Mouse (Mus musculus) heart, adult 2 months (tissue): Measurements from ENCODE around the gene Clec2g.
"Not testable (repeated sequence)": the region's sequence is repeated elsewhere in the genome, so short reads cannot be mapped to it uniquely, and the experiment has no call there.

Source experiments
- CTCF ChIP-seq: fragments of 200-600 bp; IDR thresholded peaks from 2 replicates; pipeline ENCODE4 v1.8.1; 2022; ENCODE audit warnings: antibody characterized with exemption, mild to moderate bottlenecking, moderate library complexity
- EP300 ChIP-seq: fragments of 200-500 bp; IDR thresholded peaks from 2 replicates; pipeline ENCODE4 v1.6.1; 2011; ENCODE audit warnings: low read depth, low read length, control low read depth; ENCODE audit not compliant: insufficient read depth
- POLR2A ChIP-seq: fragments of 200-500 bp; IDR thresholded peaks from 2 replicates; pipeline ENCODE4 v1.6.1; 2011; ENCODE audit warnings: mild to moderate bottlenecking, low read depth, low read length, control low read depth; ENCODE audit not compliant: insufficient read depth

DNA sequence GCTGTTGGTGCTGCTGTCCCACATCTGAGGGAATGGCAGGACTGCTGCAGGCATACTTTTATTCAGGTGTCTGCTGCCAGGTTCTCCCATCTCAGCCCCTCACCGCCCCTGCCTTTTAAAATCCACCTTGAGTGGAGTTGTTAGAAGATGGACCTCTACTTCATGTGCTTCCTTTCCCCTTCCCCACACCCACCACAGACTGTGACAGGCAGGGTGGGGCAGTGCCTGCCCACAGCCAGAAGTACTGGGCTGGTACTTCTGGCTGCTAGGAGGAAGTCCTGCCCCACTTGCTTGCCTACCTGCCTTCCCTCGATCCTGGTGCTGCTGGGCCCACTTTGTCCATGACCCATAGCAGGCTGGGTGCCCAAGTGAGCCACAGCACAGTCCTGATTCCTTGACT lies 27.9 kb downstream of the Clec2g start:
- not testable (repeated sequence) for TF ChIP-seq POLR2A, CTCF, EP300
